Mouse (Mus musculus) neural tube, embryonic 11.5 days (tissue): ENCODE results near the gene Zfp109. TPM values are rescaled to one million over a fixed set of nuclear protein-coding genes. Genes with fewer than 3 reads are reported as not detected.

Source experiments
- ATAC-seq: fragments of 200-750 bp; cut with Nextera tagmentation; 2 replicates; pipeline ENCODE4 v1.8.0; 2017; ENCODE audit warnings: moderate number of reproducible peaks, mild to moderate bottlenecking, moderate TSS enrichment, moderate library complexity; ENCODE audit not compliant: insufficient read depth, low FRiP score, low TSS enrichment
- DNase-seq: peaks from one replicate; pipeline ENCODE4 v3.0.0-alpha.2; 2015; ENCODE audit warnings: low spot score
- H3K27ac ChIP-seq: fragments of 300-500 bp; sonication (generic); 2 replicates; pipeline ENCODE4 v1.5.1; 2014; ENCODE audit warnings: low read depth, mild to moderate bottlenecking, low read length
- H3K27me3 ChIP-seq: fragments of 300-500 bp; sonication (generic); 2 replicates; pipeline ENCODE4 v1.6.1; 2014; ENCODE audit warnings: mild to moderate bottlenecking, low read length, mixed read lengths; ENCODE audit not compliant: control insufficient read depth, insufficient read depth
- H3K36me3 ChIP-seq: fragments of 300-500 bp; sonication (generic); 2 replicates; pipeline ENCODE4 v1.6.1; 2014; ENCODE audit warnings: mild to moderate bottlenecking, low read length, moderate library complexity, mixed read lengths; ENCODE audit not compliant: control insufficient read depth, insufficient read depth
- H3K4me1 ChIP-seq: fragments of 300-500 bp; sonication (generic); 2 replicates; pipeline ENCODE4 v1.6.1; 2014; ENCODE audit warnings: low read length, mixed read lengths; ENCODE audit not compliant: control insufficient read depth, insufficient read depth
- H3K4me2 ChIP-seq: fragments of 300-500 bp; sonication (generic); 2 replicates; pipeline ENCODE4 v1.6.1; 2014; ENCODE audit warnings: low read depth, mild to moderate bottlenecking, moderate library complexity
- H3K4me3 ChIP-seq: fragments of 300-500 bp; sonication (generic); 2 replicates; pipeline ENCODE4 v1.5.1; 2014; ENCODE audit warnings: low read depth, low read length
- H3K9ac ChIP-seq: fragments of 300-500 bp; sonication (generic); 2 replicates; pipeline ENCODE4 v1.6.1; 2014; ENCODE audit warnings: mild to moderate bottlenecking, low read length
- H3K9me3 ChIP-seq: fragments of 300-500 bp; sonication (generic); 2 replicates; pipeline ENCODE4 v1.6.1; 2016; ENCODE audit warnings: low read length; ENCODE audit not compliant: control insufficient read depth
- WGBS: fragments of 180-500 bp; shearing (Covaris S2); extraction: QIAGEN DNeasy Blood & Tissue Kit; methylation state at CpG from one replicate; pipeline ENCODE4 v1.1.7; 2014; 5-methylcytosine and 5-hydroxymethylcytosine counted together
- polyA plus RNA-seq: library from polyadenylated mRNA; unstranded; fragments of >200 nt; fragmentation: Nextera tagmentation; extraction: Ambion mirVana; gene quantifications from 2 replicates; pipeline ENCODE4 v1.2.1, GENCODE M21; 2014

Zfp109 gene
- polyA plus RNA-seq, 1 experiment from 2014 or later: 5.5 TPM

GRCm38 (mm10) chr7:24270288-24270672 is 32.9 kb upstream of the Zfp109 start, which contains the start of gene Zfp93:
Gene Zfp93, plus strand, starts transcription at chr7:24270420.
- Histone ChIP-seq H3K9me3 (no peaks in the 10 kb centered on the region), H3K27ac (no peak within 1 kb of the TSS)

GRCm38 (mm10) chr7:24269667-24270287 is 32.4 kb upstream of the Zfp109 start:
- peak; percentile 49 for ATAC-seq
- no peaks in the 10 kb centered on the region for H3K9me3 ChIP-seq
- 0 out of 2 replicates have a peak, but pooled peaks cover 3% of the 10 kb centered on the region for H3K4me1 ChIP-seq
- peak overlapping the region; percentile 56 for H3K4me3 ChIP-seq
- H3K9ac ChIP-seq: 0 out of 2 replicates have a peak overlapping the region, but pooled peaks have one; percentile 31
- H3K27ac ChIP-seq: no peak overlapping the region
- peaks cover 3% of the 10 kb centered on the region for H3K36me3 ChIP-seq
- no peaks in the 10 kb centered on the region for H3K27me3 ChIP-seq
- 41% methylated on average over 7 of the region's 7 CpGs for WGBS
- H3K4me2 ChIP-seq: peak overlapping the region; percentile 67
- DNase-seq: no peak

More at GRCm38 (mm10) chr7:24270288-24270672, 32.9 kb upstream of the Zfp109 start, which contains the start of gene Zfp93:
- 0 out of 2 replicates have a peak, but pooled peaks cover 3% of the 10 kb centered on the region for H3K4me1 ChIP-seq
- peak; percentile 84 for DNase-seq
- H3K9ac ChIP-seq: peak within 1 kb of the TSS; percentile 73
- H3K4me2 ChIP-seq: peak within 1 kb of the TSS; percentile 67
- peak within 1 kb of the TSS; percentile 56 for H3K4me3 ChIP-seq
- peak; percentile 85 for ATAC-seq
- WGBS: under 1% methylated on average over 12 of the region's 12 CpGs
- H3K27me3 ChIP-seq: no peaks in the 10 kb centered on the region
- H3K36me3 ChIP-seq: peaks cover 7% of the 10 kb centered on the region

- no peak overlapping the region for H3K27ac ChIP-seq
- H3K9ac ChIP-seq: no peak overlapping the region
- no peaks in the 10 kb centered on the region for H3K9me3 ChIP-seq
- H3K4me2 ChIP-seq: no peak overlapping the region
- no peak overlapping the region for H3K4me3 ChIP-seq
- DNase-seq: no peak
- H3K27me3 ChIP-seq: no peaks in the 10 kb centered on the region
- WGBS: 74% methylated on average over 3 of the region's 3 CpGs
- ATAC-seq: no peak
- no peaks in the 10 kb centered on the region for H3K36me3 ChIP-seq
- H3K4me1 ChIP-seq: 0 out of 2 replicates have a peak, but pooled peaks cover 3% of the 10 kb centered on the region
These were observed 31.9 kb upstream of the Zfp109 start for GRCm38 (mm10) chr7:24269256-24269655.

- Histone ChIP-seq H3K27me3 (no peaks in the 10 kb centered on the region), H3K9ac (no peak overlapping the region), H3K9me3 (no peaks in the 10 kb centered on the region), H3K27ac (no peak overlapping the region), H3K36me3 (no peaks in the 10 kb centered on the region), H3K4me3 (no peak overlapping the region), H3K4me1 (0 out of 2 replicates have a peak, but pooled peaks cover 3% of the 10 kb centered on the region), H3K4me2 (no peak overlapping the region)
- no peak for ATAC-seq
- DNase-seq: no peak
- 70% methylated on average over 24 of the region's 24 CpGs for WGBS
These were observed 31.1 kb upstream of the Zfp109 start for GRCm38 (mm10) chr7:24268176-24269155.

GRCm38 (mm10) chr7:24260000-24260312 is 22.6 kb upstream of the Zfp109 start:
- H3K9ac ChIP-seq: no peak overlapping the region
- no peaks in the 10 kb centered on the region for H3K36me3 ChIP-seq
- no peak overlapping the region for H3K27ac ChIP-seq
- WGBS: 91% methylated on average over 4 of the region's 4 CpGs
- no peak overlapping the region for H3K4me3 ChIP-seq
- DNase-seq: no peak
- H3K9me3 ChIP-seq: no peaks in the 10 kb centered on the region
- H3K4me2 ChIP-seq: no peak overlapping the region
- H3K4me1 ChIP-seq: no peaks in the 10 kb centered on the region
- ATAC-seq: no peak
- no peaks in the 10 kb centered on the region for H3K27me3 ChIP-seq

- Histone ChIP-seq H3K4me3 (no peak overlapping the region), H3K36me3 (no peaks in the 10 kb centered on the region), H3K4me1 (no peaks in the 10 kb centered on the region), H3K9me3 (no peaks in the 10 kb centered on the region), H3K27ac (no peak overlapping the region), H3K27me3 (no peaks in the 10 kb centered on the region), H3K4me2 (no peak overlapping the region), H3K9ac (no peak overlapping the region)
- ATAC-seq: no peak
- DNase-seq: no peak
- 88% methylated on average over 13 of the region's 13 CpGs for WGBS
These were observed 22.1 kb upstream of the Zfp109 start for GRCm38 (mm10) chr7:24259306-24259999.

- Histone ChIP-seq H3K27ac (no peak within 1 kb of the TSS), H3K27me3 (no peaks in the 10 kb centered on the region), H3K36me3 (no peaks in the 10 kb centered on the region), H3K4me1 (no peaks in the 10 kb centered on the region), H3K9me3 (no peaks in the 10 kb centered on the region), H3K4me2 (peak within 1 kb of the TSS; percentile 54), H3K9ac (peak within 1 kb of the TSS; percentile 61), H3K4me3 (peak within 1 kb of the TSS; percentile 36)
- ATAC-seq (peak; percentile 78), DNase-seq (peak; percentile 79)
- WGBS: 25% methylated on average over 21 of the region's 21 CpGs
These were observed 17.5 kb upstream of the Zfp109 start, which contains the start of gene Zfp108 for GRCm38 (mm10) chr7:24254633-24255474. Gene Zfp108, plus strand, starts transcription at chr7:24254794.
